Mouse (Mus musculus): ENCODE data around the gene Prnp.

Gene Prnp

DNA sequence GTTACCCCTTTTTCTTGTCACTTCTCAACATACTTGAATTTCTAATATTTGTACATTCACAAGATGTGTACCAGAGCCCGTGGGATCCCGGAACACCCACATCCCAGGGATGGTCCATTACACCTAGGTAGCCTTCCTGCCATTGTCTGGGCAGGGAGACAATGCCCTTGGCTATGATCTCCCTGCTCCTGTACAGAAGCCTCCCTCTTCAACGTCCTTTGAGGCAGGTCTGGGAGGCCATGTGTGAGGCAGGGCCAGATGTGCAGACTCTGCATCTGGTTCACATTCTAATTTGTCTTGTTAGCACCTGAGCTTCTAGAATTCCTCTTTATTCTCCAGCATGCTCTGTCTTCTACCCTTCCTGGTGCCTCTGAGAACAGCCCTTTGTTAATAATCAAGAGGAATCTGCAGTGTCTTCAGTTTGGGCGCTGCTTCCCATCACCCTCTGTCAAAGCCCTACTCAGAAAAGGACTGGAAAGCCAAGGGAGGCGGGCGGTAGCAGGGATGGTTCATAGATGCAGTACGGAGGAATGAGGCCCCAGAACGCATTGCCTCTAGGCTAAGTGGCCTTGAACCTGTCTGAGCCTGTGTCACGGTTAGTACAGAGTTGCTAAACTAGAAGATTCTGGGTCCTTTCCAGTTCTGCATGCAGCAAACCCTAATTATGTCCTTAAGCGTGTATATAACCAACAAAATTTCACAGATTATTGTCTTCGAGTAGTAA is 39.4 kb downstream of the Prnp start:
- no peak for DNase-seq (ENCODE audit: extremely low read depth, low read depth, low spot score)

DNA sequence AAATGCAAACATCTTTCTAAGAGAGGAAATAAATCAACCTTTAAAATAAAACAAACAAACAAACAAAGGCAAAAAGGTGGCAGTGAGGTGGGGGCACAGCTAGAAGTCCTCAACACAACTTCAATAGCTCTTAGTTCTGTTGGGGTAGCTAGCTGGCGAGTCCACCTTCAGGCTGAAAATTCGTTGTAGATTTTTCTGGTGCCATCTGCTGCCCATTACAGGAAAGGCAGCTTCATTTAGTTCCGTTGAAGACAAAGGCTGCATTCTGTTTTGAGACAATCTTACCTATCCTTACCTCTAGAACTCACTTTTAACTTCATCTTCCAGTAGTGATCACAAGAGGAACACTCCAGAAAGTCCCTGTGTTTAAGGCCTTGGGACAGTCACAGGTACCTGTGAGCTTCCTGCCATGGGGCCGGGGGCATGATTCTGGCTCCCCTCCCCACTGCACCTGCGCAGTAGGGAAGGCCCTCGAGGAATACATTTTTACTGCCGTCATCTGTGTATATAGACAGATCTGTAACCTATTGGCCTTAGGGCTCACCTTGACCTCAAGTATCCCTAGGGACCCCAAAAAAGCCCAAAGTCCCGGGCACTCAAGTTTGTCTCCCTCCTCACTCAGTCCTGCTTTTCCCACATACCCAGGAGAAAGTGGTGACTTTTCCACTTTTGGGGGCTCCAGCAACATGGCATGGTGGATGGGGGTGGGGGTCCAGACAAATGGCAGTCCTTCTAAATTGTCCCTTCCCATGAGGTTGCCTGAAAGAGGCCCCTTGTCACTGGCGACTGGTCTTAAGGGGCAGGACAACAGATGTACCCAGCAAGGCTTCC is 40.3 kb downstream of the Prnp start:
- DNase-seq (ENCODE audit: extremely low read depth, low read depth, low spot score): no peak

DNA sequence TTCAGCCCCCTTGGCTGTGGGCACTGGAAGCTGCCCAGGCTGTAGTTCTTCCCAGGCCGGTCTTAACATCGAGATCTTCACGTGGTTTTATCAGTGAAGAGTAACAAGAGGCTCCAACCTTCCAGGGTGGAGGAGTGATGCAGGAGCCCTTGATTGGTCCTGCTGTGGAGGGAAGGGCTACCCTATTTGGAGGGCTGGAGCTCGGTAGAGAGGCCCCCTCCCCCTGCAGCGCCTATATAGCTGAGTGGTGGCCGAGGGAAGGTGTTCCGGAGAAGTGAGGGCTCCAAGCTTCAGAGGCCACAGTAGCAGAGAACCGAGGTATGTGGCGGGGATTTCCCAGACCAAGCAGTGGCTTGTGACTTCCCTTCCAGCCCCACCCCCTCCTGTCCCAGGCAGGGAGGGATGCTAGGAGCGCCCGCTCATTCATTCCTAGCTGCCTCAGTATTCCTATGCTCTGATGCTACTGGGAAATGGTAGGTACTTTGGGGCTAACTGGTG is 40.9 kb downstream of the Prnp start, which contains the start of gene Prnd:
Gene Prnd (plus strand): TSS at position 264 of the 498 bp plus-strand sequence.
- DNase-seq (ENCODE audit: extremely low read depth, low read depth, low spot score): no peak

DNA sequence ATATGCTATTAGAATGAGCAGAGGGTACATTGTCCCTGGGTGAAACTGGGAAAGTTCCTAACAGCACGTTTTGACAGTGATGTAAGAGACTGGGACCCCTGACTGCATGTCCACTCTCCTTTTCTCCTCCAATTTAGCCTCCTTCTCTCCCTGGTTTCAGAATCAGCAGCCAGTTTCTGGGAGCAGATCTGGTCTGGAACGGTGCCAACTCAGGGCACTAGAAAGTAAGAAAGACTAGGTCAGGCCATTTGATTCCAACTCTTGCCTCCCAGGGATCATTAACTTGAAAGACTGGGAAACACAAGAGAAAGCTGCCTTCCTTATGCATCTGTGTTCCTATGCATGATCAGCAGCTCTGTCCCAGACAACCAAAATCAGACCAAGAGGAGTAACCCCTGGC is 42.7 kb downstream of the Prnp start:
- DNase-seq (ENCODE audit: extremely low read depth, low read depth, low spot score): no peak

DNA sequence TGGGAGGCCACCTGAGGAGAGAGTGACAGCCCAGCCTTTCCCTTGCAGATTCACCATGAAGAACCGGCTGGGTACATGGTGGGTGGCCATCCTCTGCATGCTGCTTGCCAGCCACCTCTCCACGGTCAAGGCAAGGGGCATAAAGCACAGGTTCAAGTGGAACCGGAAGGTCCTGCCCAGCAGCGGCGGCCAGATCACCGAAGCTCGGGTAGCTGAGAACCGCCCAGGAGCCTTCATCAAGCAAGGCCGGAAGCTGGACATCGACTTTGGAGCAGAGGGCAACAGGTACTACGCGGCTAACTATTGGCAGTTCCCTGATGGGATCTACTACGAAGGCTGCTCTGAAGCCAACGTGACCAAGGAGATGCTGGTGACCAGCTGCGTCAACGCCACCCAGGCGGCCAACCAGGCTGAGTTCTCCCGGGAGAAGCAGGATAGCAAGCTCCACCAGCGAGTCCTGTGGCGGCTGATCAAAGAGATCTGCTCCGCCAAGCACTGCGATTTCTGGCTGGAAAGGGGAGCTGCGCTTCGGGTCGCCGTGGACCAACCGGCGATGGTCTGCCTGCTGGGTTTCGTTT is 43.3 kb downstream of the Prnp start:
- DNase-seq (ENCODE audit: extremely low read depth, low read depth, low spot score): no peak

DNA sequence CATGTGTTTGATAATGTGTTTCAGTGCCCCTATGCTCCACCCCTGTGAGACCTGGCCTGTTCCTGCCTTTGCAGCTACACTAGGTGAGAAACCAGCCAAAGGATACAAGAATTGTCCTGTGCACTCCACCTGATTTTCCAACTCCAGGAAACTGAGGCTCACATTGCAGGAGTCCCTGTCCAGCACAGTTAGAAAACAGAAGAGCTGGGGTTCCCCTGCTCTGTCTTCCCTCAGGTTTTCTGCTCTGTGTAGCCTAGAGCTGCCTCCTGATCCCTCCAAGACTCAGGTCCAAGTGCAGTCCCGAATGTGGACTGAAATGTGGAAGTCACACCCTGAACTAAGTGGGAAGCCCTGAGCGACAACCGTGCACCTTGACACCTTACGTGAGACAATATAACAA is 44.0 kb downstream of the Prnp start:
- no peak for DNase-seq (ENCODE audit: extremely low read depth, low read depth, low spot score)

DNA sequence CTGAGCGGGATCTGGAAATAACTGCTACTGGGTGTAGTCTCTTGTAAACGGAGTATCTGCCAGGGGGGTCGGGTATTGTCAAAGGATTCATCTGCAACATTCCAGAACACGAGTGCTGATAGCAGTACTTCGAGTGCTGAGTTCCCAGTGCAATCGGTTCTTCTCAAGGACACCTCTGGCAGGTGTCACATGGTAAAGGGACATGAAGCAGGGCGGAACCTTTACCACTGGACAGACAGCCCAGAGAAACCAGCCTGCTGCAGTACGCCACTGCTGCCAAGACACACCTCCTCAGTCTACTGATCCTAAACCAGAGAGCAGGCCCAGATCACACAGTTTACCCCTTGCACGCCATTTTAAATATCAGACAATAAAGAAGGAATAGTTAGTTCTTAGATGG is 45.1 kb downstream of the Prnp start:
- DNase-seq (ENCODE audit: extremely low read depth, low read depth, low spot score): no peak

DNA sequence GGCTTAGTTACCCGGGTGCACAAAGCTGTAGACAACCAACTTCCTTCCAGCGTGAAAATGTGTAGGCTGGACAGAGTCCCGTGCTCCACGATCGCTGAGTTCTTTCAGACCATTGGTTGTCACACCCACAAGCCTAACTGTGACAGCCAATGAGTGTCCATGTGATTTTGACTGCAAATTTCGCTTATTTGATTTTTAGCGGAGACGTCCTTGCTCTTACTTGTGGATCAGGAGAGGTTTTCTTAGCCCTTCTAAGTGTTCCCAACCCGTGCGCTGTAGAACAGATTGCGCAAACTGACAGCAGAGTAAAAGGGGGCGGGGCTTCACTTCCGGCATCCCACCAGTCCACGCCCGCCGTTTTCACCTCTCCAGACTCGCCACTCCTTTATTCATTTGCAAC is 45.5 kb downstream of the Prnp start:
- DNase-seq (ENCODE audit: extremely low read depth, low read depth, low spot score): no peak

DNA sequence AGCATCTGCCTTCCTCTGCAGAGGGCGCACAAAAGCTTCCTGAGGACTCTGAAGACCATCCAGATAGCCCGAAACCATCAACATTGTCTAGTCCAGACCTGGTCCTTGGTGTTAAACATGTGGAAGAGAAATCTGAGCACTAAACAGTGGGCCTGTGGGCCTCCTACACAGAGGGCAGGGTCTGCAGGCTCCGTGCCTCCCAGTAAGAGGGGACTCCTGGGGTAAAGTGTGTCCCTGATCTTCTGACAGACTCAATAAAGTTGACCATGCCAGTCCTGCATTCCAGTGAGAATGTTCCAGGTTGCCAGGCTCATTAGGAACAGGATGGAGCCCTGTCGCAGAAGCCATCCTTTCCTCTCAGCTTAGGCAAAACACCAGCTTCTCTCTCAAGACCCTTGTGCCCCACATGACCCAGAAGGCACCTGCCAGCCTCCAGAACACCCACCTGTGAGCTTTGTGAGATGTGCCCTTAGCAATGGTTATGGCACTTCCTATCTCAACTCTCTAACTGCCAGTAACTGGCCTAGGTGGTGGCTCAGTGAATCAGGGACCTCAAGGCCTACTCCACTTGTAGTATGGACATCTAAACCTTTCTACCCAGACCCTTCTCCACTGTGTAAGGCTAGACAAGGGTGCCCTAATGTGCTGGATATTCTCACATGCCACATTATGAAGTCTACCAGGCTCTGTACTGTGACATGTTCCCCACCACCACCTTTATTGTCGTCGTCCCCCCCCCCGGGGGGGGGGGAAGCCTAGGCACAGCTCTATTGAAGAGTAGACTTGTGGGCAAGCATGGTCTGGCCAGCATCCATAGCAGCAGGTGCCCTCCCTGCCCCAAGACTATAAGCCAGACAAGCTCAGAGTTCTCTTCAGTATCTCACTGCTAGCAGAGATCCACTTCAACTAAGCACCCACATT is 46.9 kb downstream of the Prnp start:
- no peak for DNase-seq (ENCODE audit: extremely low read depth, low read depth, low spot score)

DNA sequence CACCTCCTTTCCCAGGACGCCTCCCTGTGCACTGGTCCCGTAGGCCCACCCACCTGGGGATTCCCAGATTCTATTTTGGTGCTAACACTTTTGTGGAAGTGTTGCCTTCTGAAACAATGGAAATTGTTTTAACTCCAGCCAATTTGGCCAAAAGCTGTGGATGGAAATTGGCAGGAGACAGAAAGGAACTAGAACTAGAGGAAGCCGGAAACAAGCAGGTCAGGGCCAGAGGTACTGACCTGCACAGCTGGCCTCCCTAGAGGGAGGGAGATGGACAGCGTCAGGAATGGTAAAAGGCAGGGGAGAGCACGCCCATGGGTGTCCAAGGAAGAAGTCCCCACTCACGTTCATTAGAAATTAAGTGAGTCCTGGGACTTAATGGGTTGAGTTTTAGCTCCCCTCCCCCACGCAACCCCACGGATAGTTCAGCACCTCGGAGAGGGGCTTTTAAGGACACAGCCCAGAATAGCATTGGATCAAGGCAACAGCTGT is 48.0 kb downstream of the Prnp start:
- DNase-seq (ENCODE audit: extremely low read depth, low read depth, low spot score): no peak

DNA sequence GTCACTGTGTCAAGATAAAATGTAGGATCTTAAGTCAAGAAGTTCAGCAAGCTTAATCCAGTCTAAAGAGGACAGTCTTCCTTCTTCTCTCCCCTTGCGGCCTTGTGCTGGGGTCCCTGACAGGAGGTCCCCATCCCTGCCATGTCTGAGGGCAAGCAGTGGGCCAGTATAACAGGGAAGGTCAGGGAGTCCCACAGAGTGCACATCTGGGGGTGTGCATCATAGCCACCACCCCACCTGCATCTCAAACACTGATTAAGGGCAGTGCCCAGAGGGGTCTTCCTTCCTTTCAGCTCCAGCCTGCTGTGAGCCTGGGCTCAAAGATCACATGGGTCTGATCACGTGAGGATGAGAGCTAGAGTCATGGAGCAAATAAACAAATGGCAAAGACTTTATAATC is 51.9 kb downstream of the Prnp start:
- DNase-seq (ENCODE audit: extremely low read depth, low read depth, low spot score): no peak

DNA sequence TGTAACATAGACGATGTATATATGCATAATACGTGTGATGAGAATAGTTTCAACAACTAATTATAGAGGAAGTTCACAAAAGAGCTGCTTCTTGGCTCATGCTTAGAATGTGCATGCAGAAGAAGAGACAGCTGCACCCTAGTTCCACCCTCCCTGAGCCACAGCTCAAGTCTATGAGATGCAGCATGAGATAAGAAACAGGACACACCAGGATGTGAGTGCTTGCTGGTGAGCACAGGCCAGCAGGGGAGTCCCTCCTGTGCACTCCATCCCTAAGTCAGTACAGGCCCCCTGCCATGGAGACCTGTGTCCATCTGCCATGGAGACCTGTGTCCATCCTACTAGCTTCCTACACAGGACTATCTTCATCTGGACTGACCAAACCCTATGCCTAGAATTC is 60.9 kb downstream of the Prnp start:
- no peak for DNase-seq (ENCODE audit: extremely low read depth, low read depth, low spot score)

DNA sequence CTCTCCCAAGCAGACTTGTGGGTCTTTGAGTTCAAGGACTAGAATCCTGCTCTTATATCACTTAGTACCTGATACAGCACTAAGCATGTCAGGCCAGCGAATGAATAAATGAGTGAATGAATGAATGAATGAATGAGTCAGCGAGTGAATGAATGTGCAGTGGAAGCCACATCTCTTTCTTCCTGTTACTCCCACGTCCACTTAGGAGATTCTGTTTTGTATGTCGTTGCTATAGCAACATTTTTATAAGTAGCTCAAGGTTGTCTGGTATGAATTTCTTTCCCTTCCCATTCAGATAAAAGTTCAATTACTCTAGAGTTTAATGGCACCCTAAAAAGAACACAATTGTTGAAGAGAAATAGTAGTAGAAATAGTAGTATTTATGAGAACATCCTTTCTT is 61.4 kb downstream of the Prnp start:
- no peak for DNase-seq (ENCODE audit: extremely low read depth, low read depth, low spot score)

DNA sequence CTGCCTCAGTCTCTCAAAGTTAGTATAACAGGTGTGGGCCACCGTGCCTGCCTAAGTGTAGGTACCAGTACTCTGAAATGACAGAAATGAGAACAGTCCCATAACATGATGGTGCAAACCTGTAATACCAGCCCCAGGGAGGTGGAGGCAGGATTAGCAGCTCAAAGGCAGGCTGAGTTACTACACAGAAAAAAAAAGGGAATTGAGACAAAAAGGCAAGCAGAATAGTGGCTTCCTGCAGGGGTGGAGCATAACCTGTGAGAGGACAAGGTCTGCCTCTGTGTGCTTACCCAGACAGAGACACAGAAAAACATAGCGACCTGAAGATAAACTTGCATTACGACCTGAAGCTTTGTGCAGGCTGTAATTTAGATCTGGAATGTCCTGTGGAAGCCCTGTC is 66.9 kb downstream of the Prnp start:
- DNase-seq (ENCODE audit: extremely low read depth, low read depth, low spot score): no peak

DNA sequence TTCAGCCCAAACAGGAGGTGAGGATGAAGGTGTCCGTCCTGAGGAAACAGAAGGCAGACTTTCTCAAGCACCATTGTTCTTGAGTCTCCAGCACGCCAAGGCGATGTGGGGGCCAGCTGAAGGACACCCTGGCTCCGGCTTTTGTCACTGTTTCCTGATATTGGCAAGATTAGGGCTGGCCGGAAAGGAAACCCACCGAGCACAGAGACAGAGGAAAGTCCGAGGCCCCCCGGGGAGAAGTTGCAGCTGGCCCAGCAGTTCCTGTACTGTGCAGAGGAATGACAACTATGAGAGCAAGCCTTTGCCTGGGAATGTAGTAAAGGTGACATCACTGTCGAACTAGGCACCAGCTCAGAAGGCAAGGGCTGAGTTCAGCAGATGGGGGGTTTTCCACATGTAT is 71.1 kb downstream of the Prnp start:
- no peak for DNase-seq (ENCODE audit: extremely low read depth, low read depth, low spot score)

DNA sequence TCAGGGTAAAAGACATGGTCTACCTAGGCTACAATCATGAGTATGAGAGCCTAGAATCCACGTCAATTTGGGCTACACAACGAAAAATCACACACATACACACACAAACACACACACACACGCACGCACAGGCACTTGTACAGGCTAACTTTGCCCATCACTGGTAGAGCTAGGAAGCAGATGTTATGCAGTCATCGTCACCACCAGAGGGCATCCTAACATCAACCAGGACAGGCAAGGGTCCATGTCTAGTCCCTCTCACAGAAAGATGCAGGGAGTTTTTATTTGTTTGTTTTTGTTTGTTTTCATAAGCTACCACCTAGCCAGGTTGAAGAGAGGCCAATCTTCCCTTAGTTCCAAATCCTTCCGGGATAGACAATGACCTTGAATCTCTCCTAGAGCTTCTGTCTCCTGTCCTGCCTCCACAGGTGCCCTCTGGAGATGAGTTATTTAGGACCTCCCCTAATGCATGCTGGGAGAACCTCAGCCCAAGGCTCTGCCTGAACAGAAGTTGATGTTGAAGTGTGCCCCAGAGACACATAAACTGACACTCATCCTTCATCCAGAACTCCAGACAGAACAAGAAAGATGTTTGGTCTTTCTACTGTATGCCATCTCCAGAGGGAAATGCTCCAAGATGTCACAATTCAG is 72.9 kb downstream of the Prnp start:
- DNase-seq (ENCODE audit: extremely low read depth, low read depth, low spot score): no peak

DNA sequence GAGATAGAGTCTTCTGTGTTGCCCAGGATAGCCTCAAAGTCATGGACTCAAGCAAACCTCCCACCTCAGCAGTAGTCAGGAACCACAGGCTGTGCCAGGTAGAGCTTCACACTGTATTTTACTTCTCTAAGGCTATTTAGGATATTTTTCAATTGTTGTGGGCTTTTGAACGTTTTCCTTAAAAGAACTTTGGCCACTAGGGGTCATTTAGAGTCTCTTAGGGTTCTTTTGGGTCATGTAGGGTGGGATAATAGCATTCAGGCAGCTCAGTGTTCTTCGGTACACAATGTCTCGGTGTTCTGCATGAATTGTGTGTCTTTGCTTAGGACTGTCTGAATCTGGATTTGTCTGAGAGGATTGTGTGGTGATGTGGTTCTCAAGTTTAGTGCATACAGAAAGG is 78.2 kb downstream of the Prnp start:
- no peak for DNase-seq (ENCODE audit: extremely low read depth, low read depth, low spot score)
